Mouse (Mus musculus) stomach, postnatal 0 days (tissue): ENCODE results near the gene Gm14308.
"Not testable (repeated sequence)": the region's sequence is repeated elsewhere in the genome, so short reads cannot be mapped to it uniquely, and the experiment has no call there.

Source experiments
- CTCF ChIP-seq: IDR thresholded peaks from 2 replicates; pipeline ENCODE4 v1.5.1; 2016; ENCODE audit warnings: antibody characterized with exemption, low read depth, mild to moderate bottlenecking, moderate library complexity
- EP300 ChIP-seq: optimal IDR thresholded peaks from 2 replicates; pipeline ENCODE3; 2016; ENCODE audit warnings: antibody characterized with exemption

DNA sequence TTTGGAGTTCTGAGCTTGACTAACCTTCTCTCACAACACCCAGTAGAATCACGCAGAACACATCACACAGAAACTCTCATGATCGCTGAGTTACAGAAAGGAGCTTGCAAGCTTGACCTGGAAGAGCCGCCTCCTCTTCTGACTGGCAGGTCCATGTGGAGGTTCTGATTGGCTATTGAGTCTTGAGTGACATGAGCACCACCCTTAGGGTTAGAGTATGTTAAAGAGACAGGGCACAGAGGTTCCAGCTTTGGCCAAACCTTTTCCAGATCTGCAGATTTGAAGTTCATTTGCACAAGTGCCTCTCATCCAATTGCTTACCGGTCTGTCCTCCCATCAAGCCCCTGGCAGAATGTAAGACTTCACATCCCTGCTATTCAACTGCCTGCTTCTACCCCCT is at the start of gene Gm14308:
- TF ChIP-seq CTCF, EP300: not testable (repeated sequence)
